Mouse (Mus musculus) left cerebral cortex, adult 2 months (tissue): ENCODE measurements at regions not wholly inside any gene's neighbourhood (a gene's known extent, or its start where the extent isn't known, plus 50 kb on each side); places are given as distances from the start of the nearest gene placed in this dataset.

Experiments
- DNase-seq, 2 experiments: peaks; one replicate each; pipeline ENCODE4 v3.0.0; 2021 to 2022; ENCODE audit warnings: low spot score in 2 of 2, mixed read lengths in 1 of 2; ENCODE audit errors: extremely low spot score in 1 of 2
- H3K27ac ChIP-seq: fragments of 200-600 bp; 2 replicates; pipeline ENCODE4 v1.8.1; 2022
- H3K4me3 ChIP-seq: fragments of 200-600 bp; 2 replicates; pipeline ENCODE4 v1.8.1; 2022
- CTCF ChIP-seq: fragments of 200-600 bp; IDR thresholded peaks from 2 replicates; pipeline ENCODE4 v1.8.1; 2022; ENCODE audit warnings: antibody characterized with exemption, mild to moderate bottlenecking, moderate library complexity
- intact Hi-C: fragments of 180-260 bp; cut with DNase I; formaldehyde crosslinking; loops from one replicate; pipeline ENCODE4 v1.15.1; 2025

GRCm38 (mm10) chr2:30682146-30682825, 87.4 kb downstream of the Cstad start:
- no peak for TF ChIP-seq CTCF
- H3K4me3 ChIP-seq: no peak overlapping the region
- no peak overlapping the region for H3K27ac ChIP-seq
- no peak for DNase-seq
- intact Hi-C loops: no loop called here

GRCm38 (mm10) chr2:30681642-30682041, 86.8 kb downstream of the Cstad start:
- DNase-seq: no peak
- Histone ChIP-seq H3K27ac (no peak overlapping the region), H3K4me3 (no peak overlapping the region)
- intact Hi-C loops: no loop called here
- TF ChIP-seq CTCF: no peak

- peak overlapping the region; percentile 66 for H3K27ac ChIP-seq
- intact Hi-C loops: no loop called here
- TF ChIP-seq CTCF: no peak
Measured at GRCm38 (mm10) chr2:30679041-30679440, 84.2 kb downstream of the Cstad start.

GRCm38 (mm10) chr2:30677498-30677897, 82.7 kb downstream of the Cstad start:
- no peak for TF ChIP-seq CTCF
- H3K4me3 ChIP-seq: peak overlapping the region; percentile 44
- intact Hi-C loops: loop anchor here (2.0 kb wide), 2 partner anchors 15 to 19 kb away; no protein-coding TSS in a partner anchor
- peak overlapping the region; percentile 99 for H3K27ac ChIP-seq
- no peak for DNase-seq

More at GRCm38 (mm10) chr2:30679041-30679440, 84.2 kb downstream of the Cstad start:
- no peak overlapping the region for H3K4me3 ChIP-seq
- DNase-seq: no peak

GRCm38 (mm10) chr2:30676833-30677459, 82.1 kb downstream of the Cstad start:
- peak overlapping the region; percentile 99 for H3K27ac ChIP-seq
- TF ChIP-seq CTCF: peak; percentile 28
- H3K4me3 ChIP-seq: peak overlapping the region; percentile 44
- DNase-seq: peak; percentile 77 to 78
- intact Hi-C loops: loop anchor here (2.0 kb wide), 2 partner anchors 16 to 18 kb away; no protein-coding TSS in a partner anchor

- TF ChIP-seq CTCF: no peak
- peak overlapping the region; percentile 99 for H3K27ac ChIP-seq
- intact Hi-C loops: loop anchor here (2.0 kb wide), 2 partner anchors 16 to 18 kb away; no protein-coding TSS in a partner anchor
- DNase-seq: no peak
- H3K4me3 ChIP-seq: peak overlapping the region; percentile 44
Measured at GRCm38 (mm10) chr2:30676450-30676832, 81.6 kb downstream of the Cstad start.

GRCm38 (mm10) chr2:30675839-30676238, 81.0 kb downstream of the Cstad start:
- Histone ChIP-seq H3K27ac (peak overlapping the region; percentile 99), H3K4me3 (no peak overlapping the region)
- no peak for TF ChIP-seq CTCF
- intact Hi-C loops: loop anchor here (2.0 kb wide), 2 partner anchors 17 kb away; no protein-coding TSS in a partner anchor
- DNase-seq: no peak

GRCm38 (mm10) chr2:30670836-30671586, 76.2 kb downstream of the Cstad start:
- Histone ChIP-seq H3K27ac (peak overlapping the region; percentile 91), H3K4me3 (no peak overlapping the region)
- intact Hi-C loops: no loop called here
- no peak for DNase-seq
- no peak for TF ChIP-seq CTCF

GRCm38 (mm10) chr2:30667468-30667867, 72.6 kb downstream of the Cstad start:
- no peak for TF ChIP-seq CTCF
- intact Hi-C loops: no loop called here
- no peak for DNase-seq
- Histone ChIP-seq H3K4me3 (no peak overlapping the region), H3K27ac (no peak overlapping the region)

GRCm38 (mm10) chr2:30661147-30661546, 66.3 kb downstream of the Cstad start:
- intact Hi-C loops: loop anchor here (5.0 kb wide), 1 partner anchor 131 kb away; no protein-coding TSS in a partner anchor
- TF ChIP-seq CTCF: no peak
- Histone ChIP-seq H3K27ac (no peak overlapping the region), H3K4me3 (no peak overlapping the region)
- DNase-seq: no peak

GRCm38 (mm10) chr2:30660613-30660991, 65.8 kb downstream of the Cstad start:
- no peak for DNase-seq
- TF ChIP-seq CTCF: no peak
- peak overlapping the region; percentile 100; the same call in 1 of the 2 replicates for H3K27ac ChIP-seq
- H3K4me3 ChIP-seq: no peak overlapping the region
- intact Hi-C loops: loop anchor here (5.0 kb wide), 1 partner anchor 132 kb away; no protein-coding TSS in a partner anchor
